Mouse (Mus musculus) forebrain, embryonic 15.5 days (tissue): ENCODE data around the gene Mapre3. TPM values are rescaled to one million over a fixed set of nuclear protein-coding genes. Genes with fewer than 3 reads are reported as not detected.
A peak's percentile ranks its signal among the peaks of the same experiment; 100 is the strongest.

Experiments used
- ATAC-seq: fragments of 200-750 bp; cut with Nextera tagmentation; replicated peaks from 2 replicates; pipeline ENCODE4 v1.8.0; 2017; ENCODE audit warnings: mild to moderate bottlenecking, moderate TSS enrichment, moderate library complexity
- H3K27ac ChIP-seq: fragments of 300-500 bp; sonication (generic); replicated peaks from 2 replicates; pipeline ENCODE4 v1.5.1; 2015; ENCODE audit warnings: mild to moderate bottlenecking, inconsistent platforms
- H3K27me3 ChIP-seq: fragments of 300-500 bp; sonication (generic); 2 replicates; pipeline ENCODE4 v1.6.1; 2015; ENCODE audit warnings: inconsistent platforms
- H3K36me3 ChIP-seq: fragments of 300-500 bp; sonication (generic); 2 replicates; pipeline ENCODE4 v1.6.1; 2015; ENCODE audit warnings: mild to moderate bottlenecking, inconsistent platforms
- H3K4me1 ChIP-seq: fragments of 300-500 bp; sonication (generic); 2 replicates; pipeline ENCODE4 v1.6.1; 2015; ENCODE audit warnings: inconsistent platforms
- H3K4me2 ChIP-seq: fragments of 300-500 bp; sonication (generic); replicated peaks from 2 replicates; pipeline ENCODE4 v1.6.1; 2015; ENCODE audit warnings: mild to moderate bottlenecking, inconsistent platforms
- H3K4me3 ChIP-seq: fragments of 300-500 bp; sonication (generic); 2 replicates; pipeline ENCODE4 v1.5.1; 2015; ENCODE audit warnings: mild to moderate bottlenecking, inconsistent platforms
- H3K9ac ChIP-seq: fragments of 300-500 bp; sonication (generic); replicated peaks from 2 replicates; pipeline ENCODE4 v1.6.1; 2015; ENCODE audit warnings: mild to moderate bottlenecking, inconsistent platforms
- H3K9me3 ChIP-seq: fragments of 300-500 bp; sonication (generic); 2 replicates; pipeline ENCODE4 v1.6.1; 2016; ENCODE audit warnings: inconsistent platforms
- WGBS: fragments of 180-500 bp; shearing (Covaris S2); methylation state at CpG from one replicate; pipeline ENCODE4 v1.1.7; 2015; ENCODE audit warnings: mixed read lengths; 5-methylcytosine and 5-hydroxymethylcytosine counted together
- polyA plus RNA-seq: library from polyadenylated mRNA; unstranded; fragments of >200 nt; fragmentation: Nextera tagmentation; extraction: Ambion mirVana; gene quantifications from 2 replicates; pipeline ENCODE4 v1.2.1, GENCODE M21; 2015

Mapre3 gene
- polyA plus RNA-seq: 101 and 110 TPM in 2 replicates

DNA sequence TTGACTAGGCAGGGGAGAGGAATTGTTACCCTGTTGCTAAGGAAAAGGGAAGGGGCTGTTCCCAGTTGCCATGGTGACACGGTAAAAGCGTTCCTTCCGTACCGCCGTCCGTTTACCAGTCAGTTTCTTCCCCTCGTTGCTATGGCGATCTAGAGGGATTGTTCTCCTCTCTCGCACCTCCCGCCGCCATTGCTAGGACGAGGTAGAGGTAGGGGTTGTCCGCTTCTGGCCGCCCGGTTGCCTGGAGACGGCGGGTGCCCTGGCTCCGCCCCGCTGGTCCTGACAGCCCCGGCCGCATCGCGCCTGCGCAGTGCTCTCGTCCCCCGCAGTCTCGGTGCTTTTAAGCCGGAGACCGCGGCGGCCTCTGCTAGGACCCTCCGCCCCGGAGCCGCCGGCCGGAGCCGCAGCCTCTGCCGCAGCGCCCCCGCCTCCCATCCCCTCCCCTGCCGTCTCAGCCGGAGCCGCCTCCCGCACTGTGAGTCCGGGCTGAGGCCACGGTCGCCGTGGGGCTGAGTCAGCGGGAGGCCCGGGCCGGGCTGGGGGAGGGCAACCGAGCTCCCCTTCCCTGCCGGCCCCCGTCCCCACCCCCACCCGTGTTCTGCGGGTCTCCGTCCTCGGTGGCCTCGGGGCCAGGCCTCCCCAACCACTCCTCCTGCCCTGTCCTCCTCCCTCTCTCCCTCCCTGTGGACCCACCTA, at the start of gene Mapre3:
TSS of gene Mapre3 (plus strand) at position 218 of the 696 bp plus-strand sequence.
- WGBS: 0% methylated on average over 53 of the region's 59 CpGs
- peak; percentile 97 for ATAC-seq
- no peaks in the 10 kb centered on the region for H3K36me3 ChIP-seq
- H3K4me2 ChIP-seq: peak within 1 kb of the TSS; percentile 73
- peaks cover 37% of the 10 kb centered on the region for H3K4me1 ChIP-seq
- H3K4me3 ChIP-seq: peak within 1 kb of the TSS; percentile 69
- no peaks in the 10 kb centered on the region for H3K27me3 ChIP-seq
- peak within 1 kb of the TSS; percentile 85 for H3K27ac ChIP-seq
- H3K9ac ChIP-seq: peak within 1 kb of the TSS; percentile 81
- no peaks in the 10 kb centered on the region for H3K9me3 ChIP-seq

DNA sequence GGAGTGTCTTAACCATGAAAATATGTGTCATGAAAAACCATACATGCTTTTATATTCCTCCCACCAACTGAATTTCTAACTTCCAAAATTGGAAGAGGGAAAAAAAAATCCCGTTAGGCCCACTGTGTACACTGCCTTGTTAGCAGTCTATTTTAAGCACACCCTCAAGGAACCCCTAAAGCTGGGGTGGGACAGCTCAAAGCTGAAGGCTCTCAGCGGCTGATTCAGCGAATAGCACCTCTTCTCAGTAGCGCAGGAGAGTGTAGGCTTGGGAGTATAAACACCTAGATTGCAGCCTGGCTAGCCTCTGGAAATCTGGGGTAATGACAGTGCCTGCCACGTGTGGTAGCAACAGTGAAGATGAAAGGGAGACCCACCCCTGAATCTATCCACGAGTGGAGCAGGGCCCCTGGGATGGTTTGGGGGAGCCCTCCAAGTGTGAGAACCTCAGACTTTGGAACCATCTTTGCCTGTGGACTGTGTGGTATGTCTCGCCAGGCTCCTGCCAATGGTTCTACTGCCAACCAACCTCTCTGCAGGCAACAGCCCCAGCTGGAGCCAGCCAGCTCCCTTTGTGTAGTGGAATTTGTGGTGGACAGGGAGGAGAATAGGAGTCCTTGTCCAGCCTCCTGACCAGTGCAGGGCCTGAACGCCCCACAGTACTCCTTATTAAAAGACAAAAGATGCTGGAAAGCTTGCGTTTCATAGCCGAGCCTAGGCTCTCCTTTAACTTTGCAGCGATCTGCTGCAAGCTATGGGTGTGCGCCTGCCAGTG, 48.7 kb upstream of the Mapre3 start:
- Histone ChIP-seq H3K4me1 (peaks cover 79% of the 10 kb centered on the region), H3K27me3 (no peaks in the 10 kb centered on the region), H3K4me2 (no peak overlapping the region), H3K9ac (no peak overlapping the region), H3K27ac (peak overlapping the region; percentile 79), H3K4me3 (no peak overlapping the region), H3K9me3 (no peaks in the 10 kb centered on the region), H3K36me3 (peaks cover 11% of the 10 kb centered on the region)
- ATAC-seq: no peak; the same call in 1 of the 2 replicates
- WGBS: 57% methylated on average over 12 of the region's 12 CpGs

DNA sequence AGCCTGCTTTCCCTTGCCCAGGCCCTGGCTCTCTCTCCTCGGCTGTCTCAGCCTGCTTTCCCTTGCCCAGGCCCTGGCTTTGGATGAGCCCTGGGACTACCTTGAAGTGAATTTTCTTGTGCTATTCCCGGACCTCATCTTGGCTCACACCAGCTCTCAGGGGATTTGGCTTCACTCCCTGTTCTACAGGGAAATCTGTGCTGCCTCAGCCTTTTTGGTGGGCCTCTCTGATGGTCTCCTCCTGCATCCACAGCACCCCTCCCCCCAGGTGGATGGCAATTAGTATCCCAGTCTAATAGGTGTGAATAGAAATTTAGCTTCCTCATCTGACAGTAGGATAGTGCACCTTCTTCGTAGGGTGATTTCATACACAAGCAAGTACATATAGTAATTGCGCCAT, 46.4 kb upstream of the Mapre3 start:
- no peak for ATAC-seq
- peaks cover 81% of the 10 kb centered on the region for H3K4me1 ChIP-seq
- H3K4me3 ChIP-seq: no peak overlapping the region
- no peaks in the 10 kb centered on the region for H3K27me3 ChIP-seq
- H3K4me2 ChIP-seq: no peak overlapping the region
- H3K9me3 ChIP-seq: no peaks in the 10 kb centered on the region
- WGBS: 55% methylated on average over 4 of the region's 4 CpGs
- H3K27ac ChIP-seq: peak overlapping the region; percentile 79
- peaks cover 8% of the 10 kb centered on the region for H3K36me3 ChIP-seq
- H3K9ac ChIP-seq: peak overlapping the region; percentile 29; the same call in 1 of the 2 replicates

DNA sequence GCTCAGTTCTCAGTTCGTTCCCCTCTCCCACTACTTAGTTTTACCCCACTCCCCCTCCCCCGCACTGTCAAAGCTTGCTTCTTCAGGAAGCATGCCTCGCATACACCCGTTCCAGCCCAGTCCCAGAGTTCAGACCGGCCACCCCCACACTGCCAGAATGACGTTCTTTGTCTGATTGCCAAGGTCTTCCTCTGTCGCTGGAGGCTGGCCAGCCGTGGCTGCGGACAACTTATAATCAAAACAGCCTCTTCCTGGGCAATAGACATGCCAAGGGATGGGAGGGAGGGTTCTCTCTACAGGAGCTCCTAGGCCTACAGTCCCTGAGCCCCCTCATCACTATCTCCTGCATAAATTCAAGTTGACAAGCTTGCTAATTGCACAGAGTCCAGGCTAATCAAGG, 45.8 kb upstream of the Mapre3 start:
- Histone ChIP-seq H3K27me3 (no peaks in the 10 kb centered on the region), H3K9me3 (no peaks in the 10 kb centered on the region), H3K4me3 (no peak overlapping the region), H3K27ac (peak overlapping the region; percentile 79), H3K36me3 (peaks cover 8% of the 10 kb centered on the region), H3K4me1 (peaks cover 78% of the 10 kb centered on the region), H3K9ac (no peak overlapping the region), H3K4me2 (no peak overlapping the region)
- 11% methylated on average over 9 of the region's 9 CpGs for WGBS
- ATAC-seq: peak; percentile 55; the same call in 1 of the 2 replicates

DNA sequence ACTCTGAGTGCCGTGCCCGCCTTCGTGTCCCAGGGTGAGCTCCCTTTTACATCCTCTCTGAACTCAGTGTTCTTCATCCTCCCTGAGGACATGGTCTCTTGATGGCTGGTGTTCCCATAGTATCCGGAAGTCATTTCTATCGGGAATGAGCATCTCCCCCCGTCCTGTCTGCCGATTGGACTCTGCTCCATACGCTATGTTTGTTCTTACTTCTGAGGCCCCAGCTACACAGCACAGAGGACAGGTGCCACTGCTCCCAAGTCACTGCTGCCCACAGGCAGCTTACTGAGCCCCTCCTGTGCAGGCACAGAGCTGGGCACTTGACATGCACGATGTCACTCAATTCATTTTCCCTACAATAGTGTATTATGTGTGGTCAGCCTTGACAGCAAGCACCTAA, 45.4 kb upstream of the Mapre3 start:
- peaks cover 78% of the 10 kb centered on the region for H3K4me1 ChIP-seq
- no peak overlapping the region for H3K9ac ChIP-seq
- H3K36me3 ChIP-seq: peaks cover 8% of the 10 kb centered on the region
- 76% methylated on average over 9 of the region's 9 CpGs for WGBS
- no peaks in the 10 kb centered on the region for H3K9me3 ChIP-seq
- no peak overlapping the region for H3K4me2 ChIP-seq
- no peaks in the 10 kb centered on the region for H3K27me3 ChIP-seq
- no peak overlapping the region for H3K4me3 ChIP-seq
- peak overlapping the region; percentile 79; the same call in 1 of the 2 replicates for H3K27ac ChIP-seq
- ATAC-seq: peak; percentile 2; the same call in 1 of the 2 replicates

DNA sequence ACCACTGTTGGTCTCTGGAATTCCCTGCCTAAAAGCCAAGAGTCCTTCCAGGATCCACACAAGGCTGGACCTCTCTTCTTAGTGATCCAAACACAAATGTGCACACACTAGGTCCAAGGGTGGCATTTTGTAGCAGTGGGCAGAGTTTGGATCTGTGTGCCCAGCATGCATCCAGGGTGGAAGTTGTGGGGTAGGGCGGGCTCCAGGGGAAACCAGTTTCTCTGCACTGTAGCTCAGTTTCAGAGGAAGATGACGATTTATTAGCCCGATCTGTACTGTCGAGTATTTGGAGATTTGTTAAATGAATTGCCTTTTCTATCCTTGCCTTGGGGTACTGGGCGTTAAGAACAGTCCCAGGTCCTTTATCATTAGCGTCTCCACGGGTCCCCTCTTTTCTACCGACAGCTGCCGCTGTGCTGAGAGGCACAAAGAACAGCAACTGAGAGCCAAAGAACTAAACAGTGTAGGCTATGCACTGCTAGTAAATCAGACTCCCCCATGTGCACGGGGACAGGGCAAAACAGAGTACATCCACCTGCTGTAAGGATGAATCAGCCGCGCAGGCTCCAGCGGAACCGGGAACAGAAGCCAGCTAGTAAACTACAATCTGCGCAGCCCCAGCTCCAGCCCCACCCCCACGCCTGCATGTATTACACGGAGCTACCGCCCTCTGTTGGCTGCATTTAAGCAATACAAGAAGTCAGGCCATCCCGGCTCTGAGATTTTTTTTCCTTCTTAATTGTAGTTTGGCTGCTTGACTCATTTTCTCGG, 39.7 kb upstream of the Mapre3 start:
- no peaks in the 10 kb centered on the region for H3K9me3 ChIP-seq
- H3K27me3 ChIP-seq: no peaks in the 10 kb centered on the region
- H3K4me3 ChIP-seq: peak overlapping the region; percentile 26
- H3K9ac ChIP-seq: peak overlapping the region; percentile 35
- peak; percentile 89 for ATAC-seq
- H3K4me1 ChIP-seq: peaks cover 37% of the 10 kb centered on the region
- WGBS: 8% methylated on average over 20 of the region's 20 CpGs
- H3K4me2 ChIP-seq: peak overlapping the region; percentile 48
- peaks cover 30% of the 10 kb centered on the region for H3K36me3 ChIP-seq
- peak overlapping the region; percentile 84 for H3K27ac ChIP-seq

DNA sequence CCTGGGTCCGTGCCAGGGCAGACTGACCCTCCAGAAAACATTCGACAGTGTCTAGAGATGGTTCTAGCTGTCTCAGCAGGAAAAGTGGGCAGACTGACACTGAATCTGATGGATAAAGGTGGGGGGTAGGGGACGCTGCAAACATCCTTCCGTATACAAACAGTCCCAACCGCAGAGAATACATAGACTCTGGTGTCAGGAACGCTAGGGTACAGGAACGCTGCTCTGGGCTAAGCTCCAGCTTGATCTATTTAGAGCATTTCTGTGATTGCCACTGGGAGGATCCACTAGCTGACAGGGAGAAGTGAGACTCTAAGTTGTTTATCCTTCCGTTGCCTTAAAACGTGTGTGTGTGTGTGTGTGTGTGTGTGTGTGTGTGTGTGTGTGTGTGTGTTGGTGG, 33.7 kb upstream of the Mapre3 start:
- Histone ChIP-seq H3K27me3 (no peaks in the 10 kb centered on the region), H3K4me3 (no peak overlapping the region), H3K27ac (no peak overlapping the region), H3K36me3 (peaks cover 85% of the 10 kb centered on the region), H3K9ac (no peak overlapping the region), H3K9me3 (no peaks in the 10 kb centered on the region), H3K4me1 (no peaks in the 10 kb centered on the region), H3K4me2 (no peak overlapping the region)
- no peak for ATAC-seq
- WGBS: 78% methylated on average over 9 of the region's 9 CpGs

DNA sequence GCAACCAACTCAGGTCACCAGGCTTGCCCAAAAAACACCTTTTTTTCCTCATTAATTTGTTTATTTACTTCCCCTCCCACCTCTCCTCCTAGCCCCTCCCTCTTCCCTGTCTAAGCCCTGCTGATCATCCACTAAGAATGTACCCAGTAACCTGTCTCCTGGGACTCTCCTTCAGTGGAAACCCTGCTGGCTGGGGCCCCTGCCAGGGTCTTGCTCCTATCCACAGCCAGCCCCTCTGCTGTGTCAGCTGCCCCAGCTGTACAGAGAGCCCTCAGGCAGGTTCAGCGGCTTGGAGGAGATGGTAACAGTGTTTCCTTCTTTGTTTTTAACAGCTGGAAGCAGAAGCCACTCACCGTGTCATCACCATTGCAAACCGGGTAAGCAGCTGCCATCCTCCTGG, 33.3 kb upstream of the Mapre3 start:
- WGBS: 76% methylated on average over 3 of the region's 3 CpGs
- ATAC-seq: no peak
- H3K4me1 ChIP-seq: no peaks in the 10 kb centered on the region
- no peaks in the 10 kb centered on the region for H3K9me3 ChIP-seq
- no peaks in the 10 kb centered on the region for H3K27me3 ChIP-seq
- H3K36me3 ChIP-seq: peaks cover 88% of the 10 kb centered on the region
- no peak overlapping the region for H3K9ac ChIP-seq
- no peak overlapping the region for H3K4me2 ChIP-seq
- no peak overlapping the region for H3K27ac ChIP-seq
- H3K4me3 ChIP-seq: no peak overlapping the region

DNA sequence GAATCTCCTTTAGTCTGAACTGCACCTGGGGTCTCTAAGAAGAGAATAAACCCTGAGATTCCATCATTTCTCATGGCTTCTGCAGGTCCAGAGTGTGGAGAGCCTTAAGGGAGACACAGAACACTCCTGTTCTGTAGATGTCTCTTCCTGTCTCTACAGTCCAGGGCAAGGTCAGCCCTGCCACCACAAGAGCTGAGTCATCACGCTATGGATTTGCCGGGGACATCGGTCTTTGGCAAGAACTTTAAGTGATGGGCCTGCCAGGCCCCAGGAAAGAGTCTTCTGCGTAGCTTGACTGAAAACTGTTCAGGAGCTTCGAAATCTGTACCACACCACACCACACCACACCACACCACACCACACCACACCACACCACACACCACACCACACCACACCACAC, 27.1 kb upstream of the Mapre3 start:
- H3K27ac ChIP-seq: no peak overlapping the region
- ATAC-seq: no peak
- no peaks in the 10 kb centered on the region for H3K27me3 ChIP-seq
- no peaks in the 10 kb centered on the region for H3K9me3 ChIP-seq
- H3K4me2 ChIP-seq: no peak overlapping the region
- H3K4me1 ChIP-seq: no peaks in the 10 kb centered on the region
- whole genome bisulfite sequencing: 90% methylated on average over 5 of the region's 5 CpGs
- H3K36me3 ChIP-seq: peaks cover 92% of the 10 kb centered on the region
- no peak overlapping the region for H3K9ac ChIP-seq
- no peak overlapping the region for H3K4me3 ChIP-seq

DNA sequence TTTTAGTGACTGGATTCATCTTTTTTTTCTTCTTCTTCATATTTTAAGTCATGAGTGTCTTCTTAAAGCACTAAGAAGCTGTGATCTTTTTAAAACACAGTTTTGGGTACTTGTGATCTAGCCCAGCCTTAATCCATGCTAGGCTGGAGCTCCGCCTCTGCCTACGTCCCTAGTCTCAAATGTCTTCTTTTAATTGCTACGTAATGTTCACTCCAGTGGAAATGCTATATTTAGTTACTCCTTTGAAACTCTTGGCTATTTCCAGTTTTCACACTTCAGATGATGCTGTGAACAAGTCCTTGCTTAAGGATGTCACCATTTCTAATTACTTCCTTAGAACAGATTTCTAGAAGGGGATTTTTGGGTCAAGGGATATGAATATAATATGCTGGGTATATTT, 24.4 kb upstream of the Mapre3 start:
- Histone ChIP-seq H3K4me3 (no peak overlapping the region), H3K36me3 (peaks cover 90% of the 10 kb centered on the region), H3K27ac (no peak overlapping the region), H3K4me2 (no peak overlapping the region), H3K4me1 (no peaks in the 10 kb centered on the region), H3K9me3 (no peaks in the 10 kb centered on the region), H3K27me3 (no peaks in the 10 kb centered on the region), H3K9ac (no peak overlapping the region)
- 64% methylated on average over 3 of the region's 3 CpGs for WGBS
- ATAC-seq: no peak

DNA sequence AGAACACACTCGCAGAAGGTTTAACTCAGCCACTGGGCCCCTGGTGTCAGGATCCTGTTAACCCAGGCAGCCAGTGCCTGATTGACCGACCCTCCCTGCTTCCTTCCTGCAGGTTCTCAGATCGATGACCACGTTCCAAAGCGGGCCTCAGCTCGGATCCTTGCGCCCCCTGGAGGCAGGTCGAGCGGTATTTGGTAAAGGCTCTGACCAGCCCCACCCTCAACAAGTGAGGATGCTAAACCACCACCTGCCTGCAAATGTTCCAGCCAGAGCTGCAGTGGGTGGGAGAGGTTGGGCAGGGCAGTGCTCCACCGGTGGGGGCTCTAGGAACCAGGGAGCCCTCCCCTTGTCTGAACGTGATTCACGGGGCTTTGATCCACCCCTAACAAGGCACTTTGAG, 18.3 kb upstream of the Mapre3 start:
- Histone ChIP-seq H3K36me3 (peaks cover 75% of the 10 kb centered on the region), H3K4me2 (no peak overlapping the region), H3K4me1 (peaks cover 6% of the 10 kb centered on the region; the same call in 1 of the 2 replicates), H3K9me3 (no peaks in the 10 kb centered on the region), H3K27me3 (no peaks in the 10 kb centered on the region), H3K9ac (no peak overlapping the region), H3K4me3 (no peak overlapping the region), H3K27ac (no peak overlapping the region)
- 18% methylated on average over 12 of the region's 12 CpGs for WGBS
- peak; percentile 42 for ATAC-seq

DNA sequence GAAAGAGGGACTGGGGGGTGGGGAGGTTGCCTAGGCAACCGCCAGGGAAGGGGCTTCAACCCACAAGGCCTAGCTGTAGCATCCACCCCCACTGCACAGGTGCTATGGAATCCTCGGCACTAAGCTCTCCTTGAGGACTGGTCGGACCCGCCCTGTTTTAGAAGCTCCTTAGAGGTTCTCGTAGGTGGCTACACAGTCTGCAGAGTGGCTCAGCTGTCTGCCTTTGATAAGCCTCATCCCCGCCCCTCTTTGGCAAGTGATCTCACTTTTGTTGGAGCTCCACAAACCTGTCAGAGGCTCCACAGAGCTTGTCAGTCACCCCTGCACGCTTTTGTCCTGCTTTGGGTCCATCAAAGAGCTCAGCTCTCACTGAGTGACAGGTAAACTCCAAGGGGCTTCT, 17.0 kb upstream of the Mapre3 start:
- H3K4me3 ChIP-seq: no peak overlapping the region
- ATAC-seq: peak; percentile 42; the same call in 1 of the 2 replicates
- no peak overlapping the region for H3K9ac ChIP-seq
- H3K36me3 ChIP-seq: peaks cover 62% of the 10 kb centered on the region
- no peaks in the 10 kb centered on the region for H3K9me3 ChIP-seq
- peak overlapping the region; percentile 7; the same call in 1 of the 2 replicates for H3K27ac ChIP-seq
- peaks cover 6% of the 10 kb centered on the region; the same call in 1 of the 2 replicates for H3K4me1 ChIP-seq
- H3K4me2 ChIP-seq: no peak overlapping the region
- WGBS: 50% methylated on average over 7 of the region's 7 CpGs
- no peaks in the 10 kb centered on the region for H3K27me3 ChIP-seq
